ENCODE assay signal across 21 mouse cellular contexts in genomic region chr3:85106956-85107355, GRCm38 (mm10).
DNase-seq lines count a peak whose midpoint lies in the region; ATAC-seq and TF ChIP-seq lines count a peak whose summit lies in the region.
"Had no signal": no experiment of that assay in that cellular context is flagged by ENCODE, and none has a peak within 500 bp of the region (broad histone marks: within the 10 kb centered on the region; RNA-seq: fewer than 3 reads in every experiment).

No protein-coding gene starts in this region.

- TF ChIP-seq CTCF in left cerebral cortex, adult 2 months (IDR thresholded peaks at IDR 0.05): no peak

- intact Hi-C loops in left cerebral cortex, adult 2 months (cut with DNase I): no loop called here

- ATAC-seq in midbrain, embryonic 14.5 days (ENCODE audit: low FRiP score, low TSS enrichment): no peak
- no peak for ATAC-seq in midbrain, embryonic 13.5 days
- ATAC-seq: hindbrain, postnatal 0 days; intestine, embryonic 16.5 days had no signal

- no peaks in the 10 kb centered on the region for H3K4me1 ChIP-seq in midbrain, embryonic 14.5 days (ENCODE audit: control insufficient read depth, insufficient read depth, low read length)
- H3K4me1 ChIP-seq in midbrain, embryonic 13.5 days (replicated peaks): peaks cover 11% of the 10 kb centered on the region
- H3K4me1 ChIP-seq: limb, embryonic 12.5 days; stomach, embryonic 15.5 days had no signal

- H3K27me3 ChIP-seq in midbrain, embryonic 14.5 days (ENCODE audit: control insufficient read depth, insufficient read depth, low read length): no peaks in the 10 kb centered on the region
- no peaks in the 10 kb centered on the region for H3K27me3 ChIP-seq in midbrain, embryonic 13.5 days
- H3K27me3 ChIP-seq: limb, embryonic 12.5 days; neural tube, embryonic 15.5 days; stomach, embryonic 15.5 days had no signal

- H3K27ac ChIP-seq in left cerebral cortex, adult 2 months: 0 out of 2 replicates have a peak overlapping the region, but pooled peaks have one; percentile 50
- H3K27ac ChIP-seq in midbrain, embryonic 14.5 days (replicated peaks; ENCODE audit: low read depth, low read length): no peak overlapping the region
- no peak overlapping the region for H3K27ac ChIP-seq in midbrain, embryonic 13.5 days
- H3K27ac ChIP-seq: embryonic facial prominence, embryonic 10.5 days; hindbrain, postnatal 0 days; layer of hippocampus, adult 2 months; limb, embryonic 12.5 days; neural tube, embryonic 15.5 days; stomach, embryonic 15.5 days had no signal

- H3K4me2 ChIP-seq in midbrain, embryonic 14.5 days (ENCODE audit: low read length): no peak overlapping the region
- H3K4me2 ChIP-seq in midbrain, embryonic 13.5 days (replicated peaks): no peak overlapping the region
- H3K4me2 ChIP-seq: heart, embryonic 11.5 days; limb, embryonic 12.5 days; liver, embryonic 11.5 days; neural tube, embryonic 15.5 days; stomach, embryonic 15.5 days had no signal

- WGBS in midbrain, embryonic 14.5 days: 67% methylated on average over 11 of the region's 11 CpGs
- WGBS in midbrain, embryonic 13.5 days: 70% methylated on average over 11 of the region's 11 CpGs

- H3K36me3 ChIP-seq in midbrain, embryonic 14.5 days (ENCODE audit: control insufficient read depth, insufficient read depth, low read length): no peaks in the 10 kb centered on the region
- H3K36me3 ChIP-seq in midbrain, embryonic 13.5 days: no peaks in the 10 kb centered on the region
- H3K36me3 ChIP-seq: embryonic facial prominence, embryonic 10.5 days; limb, embryonic 12.5 days; neural tube, embryonic 15.5 days; stomach, embryonic 15.5 days had no signal

- H3K9ac ChIP-seq in midbrain, embryonic 14.5 days (replicated peaks; ENCODE audit: low read length): no peak overlapping the region
- H3K9ac ChIP-seq in midbrain, embryonic 13.5 days (replicated peaks): no peak overlapping the region
- H3K9ac ChIP-seq: limb, embryonic 12.5 days; neural tube, embryonic 15.5 days; stomach, embryonic 15.5 days had no signal

- no peak overlapping the region for H3K4me3 ChIP-seq in left cerebral cortex, adult 2 months
- H3K4me3 ChIP-seq in midbrain, embryonic 14.5 days (replicated peaks; ENCODE audit: low read depth, low read length): no peak overlapping the region
- H3K4me3 ChIP-seq in midbrain, embryonic 13.5 days (replicated peaks): no peak overlapping the region
- H3K4me3 ChIP-seq: embryonic facial prominence, embryonic 10.5 days; layer of hippocampus, adult 2 months; limb, embryonic 12.5 days; neural tube, embryonic 15.5 days; stomach, embryonic 15.5 days had no signal

- peak; percentile 7 for DNase-seq in embryo, embryonic 11 days
- no peak for DNase-seq in embryo, embryonic 10 days (ENCODE audit: low spot score)
- peak in 1 of 2 experiments; percentile 7 for DNase-seq in left cerebral cortex, adult 2 months (ENCODE audit: extremely low spot score in 1 of 2, low spot score in 2 of 2)
- DNase-seq in left cerebral cortex, adult 8-10 months (ENCODE audit: low spot score in 2 of 2): no peak
- DNase-seq in midbrain, embryonic 14.5 days: peak; percentile 26
- peak; percentile 63 for DNase-seq in brain, adult 2 months (ENCODE audit: low read depth, low spot score)
- no peak for DNase-seq in adrenal gland, adult 2 months
- DNase-seq: adrenal gland, postnatal 14 days; cerebellum, adult 9-10 months; kidney, postnatal 25 days; lung, adult 2 months had no signal

- no peaks in the 10 kb centered on the region for H3K9me3 ChIP-seq in midbrain, embryonic 14.5 days (ENCODE audit: control insufficient read depth, low read length)
- no peaks in the 10 kb centered on the region for H3K9me3 ChIP-seq in midbrain, embryonic 13.5 days
- H3K9me3 ChIP-seq: embryonic facial prominence, embryonic 10.5 days; limb, embryonic 12.5 days; neural tube, embryonic 15.5 days; stomach, embryonic 15.5 days had no signal

Comparison
In these comparisons a context has a peak if more than half of its experiments do, and no peak if none do; other contexts are left out.
1. DNase-seq: peak in embryo, embryonic 11 days (single experiment), midbrain, embryonic 14.5 days (single experiment) and brain, adult 2 months (single experiment); none in embryo, embryonic 10 days (single experiment), left cerebral cortex, adult 8-10 months (0 of 2) and adrenal gland, adult 2 months (single experiment).